Mouse (Mus musculus): ENCODE results near the gene Rbm7. TPM values are rescaled to one million over a fixed set of nuclear protein-coding genes. Genes with fewer than 3 reads are reported as not detected.

Rbm7 gene
- total RNA-seq, 4 experiments from 2014 or later = 35.8 to 39.7 (median 37.2) TPM

Small RNA genes within 50 kb of the gene (microRNA-seq; reads per million reads assigned to microRNA genes)
- 0 reads per million in 2 experiments for gene Gm23653

Other genes starting within 250 kb of the Rbm7 start
- under 1 TPM in 3 of 4 experiments, not detected in 1; 0.12 to 0.66 (median 0.28) TPM for gene Nxpe2, start 141.8 kb downstream of the Rbm7 start, total RNA-seq (2022)
- 100 to 1,000 TPM in 3 of 4 experiments, 10 to 100 TPM in 1; 88.7 to 109 (median 102) TPM for gene Rexo2, start 14.7 kb downstream of the Rbm7 start, total RNA-seq (2022)
- gene Gm5617, start 143 bp upstream of the Rbm7 start, total RNA-seq (2022) = 10 to 100 TPM; 10.2 to 17.4 (median 11.0) TPM
- gene Nnmt, start 109.9 kb upstream of the Rbm7 start, total RNA-seq (2022) = 1 to 10 TPM; 1.5 to 2.9 (median 2.6) TPM

Data from layer of hippocampus, adult 8-10 months (tissue).